Mouse (Mus musculus) MEL (cell line): ENCODE measurements around the gene Nanp. TPM values are rescaled to one million over a fixed set of nuclear protein-coding genes. Genes with fewer than 3 reads are reported as not detected.

Experiments used
- DNase-seq: peaks from one replicate; pipeline ENCODE4 v3.0.0; 2011; ENCODE audit warnings: low read depth, low spot score
- H3K27ac ChIP-seq: 2 replicates; pipeline ENCODE4 v1.5.1; 2012; ENCODE audit warnings: low read depth, mild to moderate bottlenecking, control low read depth, low read length, moderate library complexity; ENCODE audit not compliant: control insufficient read depth
- H3K27me3 ChIP-seq, 2 experiments: fragments of 150-350 bp in 1 of 2; sonication (generic) in 1 of 2; 2 replicates each; pipeline ENCODE4 v1.6.1; 2012; ENCODE audit warnings: low read length in 2 of 2, mild to moderate bottlenecking in 2 of 2, improper control_type of control experiment in 1 of 2, moderate library complexity in 1 of 2; ENCODE audit not compliant: insufficient read depth in 2 of 2, control insufficient read depth in 1 of 2
- H3K36me3 ChIP-seq, 2 experiments: 2 replicates each; pipeline ENCODE4 v1.6.1; 2012 to 2014; ENCODE audit warnings: low read length in 2 of 2, improper control_type of control experiment in 1 of 2, inconsistent platforms in 1 of 2, mild to moderate bottlenecking in 1 of 2; ENCODE audit not compliant: insufficient read depth in 2 of 2, control insufficient read depth in 1 of 2
- H3K4me1 ChIP-seq, 2 experiments: fragments of 150-350 bp in 1 of 2; sonication (generic) in 1 of 2; 2 replicates each; pipeline ENCODE4 v1.6.1; 2012; ENCODE audit warnings: low read length in 2 of 2, improper control_type of control experiment in 1 of 2, mild to moderate bottlenecking in 1 of 2; ENCODE audit not compliant: insufficient read depth in 2 of 2, control insufficient read depth in 1 of 2
- H3K4me3 ChIP-seq, 2 experiments: fragments of 150-350 bp in 1 of 2; sonication (generic) in 1 of 2; 2 replicates each; pipeline ENCODE4 v1.5.1; 2012; ENCODE audit warnings: low read depth in 2 of 2, low read length in 2 of 2, mild to moderate bottlenecking in 2 of 2, moderate library complexity in 2 of 2, control low read depth in 1 of 2, improper control_type of control experiment in 1 of 2; ENCODE audit not compliant: control insufficient read depth in 1 of 2, insufficient read depth in 1 of 2
- H3K79me2 ChIP-seq: 2 replicates; pipeline ENCODE4 v1.6.1; 2012; ENCODE audit warnings: mild to moderate bottlenecking, low read length, moderate library complexity; ENCODE audit not compliant: control insufficient read depth, poor library complexity, insufficient read depth
- H3K9ac ChIP-seq: 2 replicates; pipeline ENCODE4 v1.6.1; 2012; ENCODE audit warnings: low read depth, mild to moderate bottlenecking, control low read depth, low read length, moderate library complexity; ENCODE audit not compliant: control insufficient read depth, poor library complexity, severe bottlenecking
- H3K9me3 ChIP-seq: fragments of 150-350 bp; sonication (generic); replicated peaks from 2 replicates; pipeline ENCODE4 v1.6.1; 2012; ENCODE audit warnings: mild to moderate bottlenecking, low read length, improper control_type of control experiment, moderate library complexity; ENCODE audit not compliant: insufficient read depth
- CHD1 ChIP-seq: IDR thresholded peaks from 2 replicates; pipeline ENCODE4 v1.6.1; 2012; ENCODE audit warnings: low read depth, mild to moderate bottlenecking, inconsistent platforms, low read length, improper control_type of control experiment
- E2F4 ChIP-seq: IDR thresholded peaks from 2 replicates; pipeline ENCODE4 v1.6.1; 2011; ENCODE audit warnings: low read depth, low read length, improper control_type of control experiment, borderline replicate concordance
- ELF1 ChIP-seq: IDR thresholded peaks from 2 replicates; pipeline ENCODE4 v1.6.1; 2014; ENCODE audit warnings: low read depth, mild to moderate bottlenecking, inconsistent platforms, low read length, improper control_type of control experiment, moderate library complexity
- EP300 ChIP-seq, 2 experiments: IDR thresholded peaks; 2 replicates each; pipeline ENCODE4 v1.6.1; 2011; ENCODE audit warnings: improper control_type of control experiment in 2 of 2, low read length in 2 of 2, low read depth in 1 of 2, mild to moderate bottlenecking in 1 of 2
- GABPA ChIP-seq: IDR thresholded peaks from 2 replicates; pipeline ENCODE4 v1.6.1; 2012; ENCODE audit warnings: low read depth, mild to moderate bottlenecking, inconsistent platforms, low read length, improper control_type of control experiment, moderate library complexity
- GATA1 ChIP-seq: IDR thresholded peaks from 2 replicates; pipeline ENCODE4 v1.6.1; 2011; ENCODE audit warnings: low read depth, low read length, improper control_type of control experiment
- KAT2A ChIP-seq: conservative IDR thresholded peaks from 2 replicates; pipeline ENCODE4 v1.6.1; 2012; ENCODE audit warnings: low read depth, low read length, improper control_type of control experiment, inconsistent platforms
- MAFK ChIP-seq: IDR thresholded peaks from 2 replicates; pipeline ENCODE4 v1.6.1; 2011; ENCODE audit warnings: low read depth, mild to moderate bottlenecking, low read length, improper control_type of control experiment, borderline replicate concordance
- MAZ ChIP-seq: IDR thresholded peaks from 2 replicates; pipeline ENCODE4 v1.6.1; 2012; ENCODE audit warnings: low read depth, mild to moderate bottlenecking, inconsistent platforms, low read length, improper control_type of control experiment
- MXI1 ChIP-seq: IDR thresholded peaks from 2 replicates; pipeline ENCODE4 v1.6.1; 2011; ENCODE audit warnings: mild to moderate bottlenecking, low read depth, low read length, improper control_type of control experiment
- MYC ChIP-seq: IDR thresholded peaks from 2 replicates; pipeline ENCODE4 v1.6.1; 2011; ENCODE audit warnings: low read depth, mild to moderate bottlenecking, low read length, improper control_type of control experiment, moderate library complexity
- NELFE ChIP-seq: IDR thresholded peaks from 2 replicates; pipeline ENCODE4 v1.6.1; 2011; ENCODE audit warnings: low read depth, low read length, improper control_type of control experiment
- NRF1 ChIP-seq: IDR thresholded peaks from 2 replicates; pipeline ENCODE4 v1.6.1; 2014; ENCODE audit warnings: low read depth, mild to moderate bottlenecking, inconsistent platforms, low read length, improper control_type of control experiment, moderate library complexity; ENCODE audit not compliant: poor library complexity, insufficient read depth, severe bottlenecking
- POLR2AphosphoS2 ChIP-seq: IDR thresholded peaks from 2 replicates; pipeline ENCODE4 v1.6.1; 2011; ENCODE audit warnings: low read length, improper control_type of control experiment
- POLR2AphosphoS5 ChIP-seq: IDR thresholded peaks from 2 replicates; pipeline ENCODE4 v1.6.1; 2012; ENCODE audit warnings: low read depth, borderline replicate concordance, mild to moderate bottlenecking, inconsistent platforms, low read length, moderate library complexity, mixed read lengths
- RCOR1 ChIP-seq: IDR thresholded peaks from 2 replicates; pipeline ENCODE4 v1.6.1; 2012; ENCODE audit warnings: low read depth, mild to moderate bottlenecking, inconsistent platforms, low read length, improper control_type of control experiment
- SIN3A ChIP-seq: IDR thresholded peaks from 2 replicates; pipeline ENCODE4 v1.6.1; 2012; ENCODE audit warnings: low read length, improper control_type of control experiment, inconsistent platforms
- TAL1 ChIP-seq: IDR thresholded peaks from 2 replicates; pipeline ENCODE4 v1.6.1; 2012; ENCODE audit warnings: mild to moderate bottlenecking, inconsistent platforms, low read length, moderate library complexity, mixed read lengths
- TCF12 ChIP-seq: IDR thresholded peaks from 2 replicates; pipeline ENCODE4 v1.6.1; 2014; ENCODE audit warnings: low read depth, mild to moderate bottlenecking, inconsistent platforms, low read length, improper control_type of control experiment, moderate library complexity
- USF1 ChIP-seq: IDR thresholded peaks from 2 replicates; pipeline ENCODE4 v1.6.1; 2014; ENCODE audit warnings: low read depth, mild to moderate bottlenecking, inconsistent platforms, low read length, improper control_type of control experiment, moderate library complexity
- ZKSCAN1 ChIP-seq: IDR thresholded peaks from 2 replicates; pipeline ENCODE4 v1.6.1; 2012; ENCODE audit warnings: low read depth, mild to moderate bottlenecking, inconsistent platforms, low read length, improper control_type of control experiment, moderate library complexity
- polyA plus RNA-seq, 2 experiments: library from polyadenylated mRNA; stranded (reverse) in 1 of 2; unstranded in 1 of 2; fragments of >175 nt in 1 of 2; fragments of >200 nt in 1 of 2; gene quantifications; 2 replicates each; pipeline versions ENCODE4 v1.2.1 to v1.2.4; 2012; ENCODE audit warnings: low replicate concordance in 2 of 2, low read depth in 1 of 2; ENCODE audit not compliant: insufficient read length in 2 of 2, insufficient read depth in 1 of 2, missing spikeins in 1 of 2
- total RNA-seq: library from RNA; depleted of rRNA; stranded (reverse); fragments of 300-350 nt; gene quantifications from 2 replicates; pipeline ENCODE4 v1.2.3, GENCODE M21; 2012

Gene Nanp
- total and polyA plus RNA-seq, 3 experiments, result 14.6 to 25.4 TPM; not detected in 1

GRCm38 (mm10) chr2:151037876-151038552 is 1.2 kb downstream of the Nanp start (continued):
- TF ChIP-seq POLR2AphosphoS5 (no peak), MYC (peak; percentile 64; the same call in 1 of the 2 replicates), MAZ (no peak)

DNA sequence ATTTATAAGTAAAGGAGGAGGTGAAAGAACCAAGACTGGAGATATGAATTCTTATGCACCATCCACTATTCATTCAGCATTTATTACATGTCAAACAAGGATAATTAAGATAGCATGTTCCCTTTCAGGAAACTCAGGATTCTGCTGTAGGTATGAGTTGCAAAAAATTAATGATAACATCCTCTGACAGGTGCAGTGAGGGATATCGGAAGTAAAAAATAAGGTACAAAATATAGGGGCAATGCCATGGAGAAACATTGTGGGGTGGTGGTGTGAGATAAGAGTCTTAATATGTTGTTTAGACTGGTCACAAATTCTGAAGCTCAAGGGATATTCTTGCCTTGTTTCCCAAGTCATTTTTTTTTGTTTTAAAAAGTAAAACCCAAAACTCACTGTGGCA is 1.9 kb downstream of the Nanp start:
- peaks cover 13 to 14% of the 10 kb centered on the region in 2 experiments for H3K4me1 ChIP-seq
- H3K4me3 ChIP-seq, result peak overlapping the region; percentile 83 to 97; a peak in 3 of 4 replicates
- DNase-seq, result no peak
- H3K27me3 ChIP-seq, result no peaks in the 10 kb centered on the region
- no peak overlapping the region; the same call in 1 of the 2 replicates for H3K9ac ChIP-seq
- H3K9me3 ChIP-seq, result no peaks in the 10 kb centered on the region
- TF ChIP-seq TCF12 (0 out of 2 replicates have a peak, but pooled peaks have one; percentile 15), RCOR1 (no peak), EP300 (IDR thresholded peaks at IDR 0.05; ENCODE audit: low read depth in 1 of 2, low read length in 2 of 2) (no peak), ZKSCAN1 (no peak), GABPA (no peak), NRF1 (no peak), TAL1 (0 out of 2 replicates have a peak, but pooled peaks have one; percentile 21), USF1 (no peak), POLR2AphosphoS2 (no peak), GATA1 (peak; percentile 5; the same call in 1 of the 2 replicates), E2F4 (no peak), ELF1 (no peak), KAT2A (no peak), SIN3A (no peak)
- H3K27ac ChIP-seq, result no peak overlapping the region
- H3K36me3 ChIP-seq, result peaks cover 2 to 27% of the 10 kb centered on the region in 2 experiments; a peak in 3 of 4 replicates
- peaks cover 37% of the 10 kb centered on the region for H3K79me2 ChIP-seq

- H3K4me3 ChIP-seq, result no peak overlapping the region; a peak in 1 of 4 replicates
- no peaks in the 10 kb centered on the region for H3K27me3 ChIP-seq
- no peak for DNase-seq
- no peak overlapping the region for H3K9ac ChIP-seq
- H3K4me1 ChIP-seq, result peaks cover 13 to 14% of the 10 kb centered on the region in 2 experiments
- H3K79me2 ChIP-seq, result peaks cover 37% of the 10 kb centered on the region
- H3K9me3 ChIP-seq, result no peaks in the 10 kb centered on the region
- TF ChIP-seq MAFK (no peak), MXI1 (no peak), NELFE (no peak), EP300 (IDR thresholded peaks at IDR 0.05; ENCODE audit: low read depth in 1 of 2, low read length in 2 of 2) (no peak), CHD1 (no peak), USF1 (no peak)
- peaks cover 2 to 27% of the 10 kb centered on the region in 2 experiments; a peak in 3 of 4 replicates for H3K36me3 ChIP-seq
- no peak overlapping the region for H3K27ac ChIP-seq
Measured at GRCm38 (mm10) chr2:151036721-151037120, 2.5 kb downstream of the Nanp start.
